Mouse (Mus musculus) midbrain, embryonic 16.5 days (tissue): ENCODE measurements around the gene Gm26992. TPM values are rescaled to one million over a fixed set of nuclear protein-coding genes. Genes with fewer than 3 reads are reported as not detected.

Experiments used
- ATAC-seq: fragments of 200-750 bp; cut with Nextera tagmentation; 2 replicates; pipeline ENCODE4 v1.8.0; 2017; ENCODE audit warnings: moderate TSS enrichment
- H3K27ac ChIP-seq: fragments of 300-500 bp; sonication (generic); 2 replicates; pipeline ENCODE4 v1.5.1; 2014; ENCODE audit warnings: mild to moderate bottlenecking, low read length, mixed read lengths
- H3K27me3 ChIP-seq: fragments of 300-500 bp; sonication (generic); 2 replicates; pipeline ENCODE4 v1.6.1; 2014; ENCODE audit warnings: low read depth, low read length, mixed read lengths; ENCODE audit not compliant: control insufficient read depth, insufficient read depth
- H3K36me3 ChIP-seq: fragments of 300-500 bp; sonication (generic); 2 replicates; pipeline ENCODE4 v1.6.1; 2014; ENCODE audit warnings: mild to moderate bottlenecking, low read length, moderate library complexity, mixed read lengths; ENCODE audit not compliant: control insufficient read depth, insufficient read depth
- H3K4me1 ChIP-seq: fragments of 300-500 bp; sonication (generic); 2 replicates; pipeline ENCODE4 v1.6.1; 2014; ENCODE audit warnings: mild to moderate bottlenecking, low read length, mixed read lengths; ENCODE audit not compliant: control insufficient read depth, insufficient read depth
- H3K4me2 ChIP-seq: fragments of 300-500 bp; sonication (generic); 2 replicates; pipeline ENCODE4 v1.6.1; 2014; ENCODE audit warnings: mild to moderate bottlenecking, low read length, mixed read lengths
- H3K4me3 ChIP-seq: fragments of 300-500 bp; sonication (generic); 2 replicates; pipeline ENCODE4 v1.5.1; 2014; ENCODE audit warnings: low read depth, mild to moderate bottlenecking, low read length, moderate library complexity, mixed read lengths
- H3K9ac ChIP-seq: fragments of 300-500 bp; sonication (generic); 2 replicates; pipeline ENCODE4 v1.6.1; 2014; ENCODE audit warnings: low read depth, low read length, mixed read lengths
- H3K9me3 ChIP-seq: fragments of 300-500 bp; sonication (generic); replicated peaks from 2 replicates; pipeline ENCODE4 v1.6.1; 2014; ENCODE audit warnings: mild to moderate bottlenecking, low read length, mixed read lengths; ENCODE audit not compliant: control insufficient read depth, poor library complexity, severe bottlenecking
- WGBS: fragments of 180-500 bp; shearing (Covaris S2); extraction: QIAGEN DNeasy Blood & Tissue Kit; methylation state at CpG from one replicate; pipeline ENCODE4 v1.1.7; 2014; 5-methylcytosine and 5-hydroxymethylcytosine counted together
- polyA plus RNA-seq: library from polyadenylated mRNA; unstranded; fragments of >200 nt; fragmentation: Nextera tagmentation; extraction: Ambion mirVana; gene quantifications from 2 replicates; pipeline ENCODE4 v1.2.1, GENCODE M21; 2015

The Gm26992 gene
- polyA plus RNA-seq, 1 experiment from 2014 or later: not detected

GRCm38 (mm10) chrX:103493351-103494173, 71.8 kb downstream of the Gm26992 start:
- 0% methylated on average over 31 of the region's 55 CpGs for WGBS
- no peaks in the 10 kb centered on the region for H3K27me3 ChIP-seq
- peak; percentile 98 for ATAC-seq
- peak overlapping the region; percentile 96 for H3K27ac ChIP-seq
- no peaks in the 10 kb centered on the region for H3K9me3 ChIP-seq
- H3K9ac ChIP-seq: peak overlapping the region; percentile 82
- H3K36me3 ChIP-seq: no peaks in the 10 kb centered on the region
- H3K4me3 ChIP-seq: peak overlapping the region; percentile 58
- H3K4me2 ChIP-seq: peak overlapping the region; percentile 62
- peaks cover 17% of the 10 kb centered on the region for H3K4me1 ChIP-seq

GRCm38 (mm10) chrX:103499374-103499773, 77.6 kb downstream of the Gm26992 start:
- H3K4me2 ChIP-seq: no peak overlapping the region
- ATAC-seq: no peak
- H3K4me3 ChIP-seq: no peak overlapping the region
- no peaks in the 10 kb centered on the region for H3K9me3 ChIP-seq
- H3K27me3 ChIP-seq: no peaks in the 10 kb centered on the region
- no peak overlapping the region for H3K27ac ChIP-seq
- H3K9ac ChIP-seq: no peak overlapping the region
- peaks cover 9% of the 10 kb centered on the region; the same call in 1 of the 2 replicates for H3K4me1 ChIP-seq
- H3K36me3 ChIP-seq: 0 out of 2 replicates have a peak, but pooled peaks cover 4% of the 10 kb centered on the region
- 92% methylated on average over 3 of the region's 3 CpGs for WGBS

DNA sequence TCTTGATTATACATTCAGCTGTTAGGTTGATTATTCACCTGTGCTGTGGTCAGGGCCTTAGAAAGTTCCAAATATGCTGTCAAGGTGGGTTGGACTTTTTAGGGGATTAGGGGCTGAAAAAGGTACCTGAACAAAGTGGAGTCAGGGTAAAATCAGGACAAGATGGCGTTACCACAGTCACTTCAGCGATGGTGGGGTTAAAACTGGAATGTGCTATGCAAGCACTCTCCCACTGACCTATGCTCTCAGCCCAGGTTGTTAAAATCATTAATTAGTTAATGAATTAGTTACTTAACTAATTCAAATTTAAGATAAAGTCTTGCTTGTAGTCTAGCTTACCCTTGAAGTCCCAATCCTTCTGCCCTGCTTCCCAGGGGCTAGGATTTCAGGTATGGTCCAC, 78.3 kb downstream of the Gm26992 start:
- peaks cover 4% of the 10 kb centered on the region; the same call in 1 of the 2 replicates for H3K36me3 ChIP-seq
- H3K9me3 ChIP-seq: no peaks in the 10 kb centered on the region
- H3K9ac ChIP-seq: no peak overlapping the region
- WGBS: 94% methylated on average over 2 of the region's 2 CpGs
- no peak overlapping the region for H3K4me3 ChIP-seq
- ATAC-seq: no peak
- H3K27ac ChIP-seq: no peak overlapping the region
- H3K4me1 ChIP-seq: peaks cover 3% of the 10 kb centered on the region; the same call in 1 of the 2 replicates
- no peaks in the 10 kb centered on the region for H3K27me3 ChIP-seq
- H3K4me2 ChIP-seq: no peak overlapping the region

GRCm38 (mm10) chrX:103508218-103508617, 86.4 kb downstream of the Gm26992 start:
- Histone ChIP-seq H3K4me3 (no peak overlapping the region), H3K4me1 (no peaks in the 10 kb centered on the region), H3K4me2 (no peak overlapping the region), H3K9ac (no peak overlapping the region), H3K9me3 (no peaks in the 10 kb centered on the region), H3K27ac (no peak overlapping the region), H3K36me3 (peaks cover 6% of the 10 kb centered on the region), H3K27me3 (no peaks in the 10 kb centered on the region)
- ATAC-seq: no peak
- WGBS: 99% methylated on average over 4 of the region's 4 CpGs

- 92% methylated on average over 8 of the region's 8 CpGs for WGBS
- Histone ChIP-seq H3K9ac (no peak overlapping the region), H3K4me2 (no peak overlapping the region), H3K4me3 (no peak overlapping the region), H3K36me3 (peaks cover 6% of the 10 kb centered on the region), H3K27me3 (no peaks in the 10 kb centered on the region), H3K27ac (no peak overlapping the region), H3K4me1 (no peaks in the 10 kb centered on the region), H3K9me3 (no peaks in the 10 kb centered on the region)
- ATAC-seq: no peak
These were observed 87.6 kb downstream of the Gm26992 start for GRCm38 (mm10) chrX:103509168-103510019.

- H3K9ac ChIP-seq: no peak overlapping the region
- no peak overlapping the region for H3K4me2 ChIP-seq
- no peak overlapping the region for H3K4me3 ChIP-seq
- no peaks in the 10 kb centered on the region for H3K27me3 ChIP-seq
- no peak overlapping the region for H3K27ac ChIP-seq
- no peak for ATAC-seq
- WGBS: 73% methylated on average over 4 of the region's 4 CpGs
- no peaks in the 10 kb centered on the region for H3K9me3 ChIP-seq
- no peaks in the 10 kb centered on the region for H3K36me3 ChIP-seq
- no peaks in the 10 kb centered on the region for H3K4me1 ChIP-seq
These were observed 93.0 kb downstream of the Gm26992 start for GRCm38 (mm10) chrX:103514782-103515181.

DNA sequence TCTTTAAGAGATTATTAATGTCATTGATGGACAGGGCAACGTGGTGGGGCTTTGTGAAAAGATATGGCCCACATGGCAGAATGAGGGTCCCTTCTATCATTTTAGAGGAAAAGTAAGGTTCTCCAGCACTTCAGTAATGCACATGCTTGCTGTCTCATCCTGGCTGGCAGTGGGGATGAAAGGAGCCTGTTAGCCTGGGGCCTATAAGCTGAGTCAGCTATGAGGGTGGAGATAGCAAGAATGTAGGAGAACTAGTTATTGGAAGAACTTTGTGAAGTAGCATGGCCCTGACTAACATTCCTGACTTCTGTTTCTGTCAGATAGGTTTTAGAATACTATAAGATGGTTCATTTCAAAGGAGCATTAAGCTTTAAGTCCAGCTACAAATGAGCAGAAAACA, 93.5 kb downstream of the Gm26992 start:
- no peaks in the 10 kb centered on the region for H3K27me3 ChIP-seq

DNA sequence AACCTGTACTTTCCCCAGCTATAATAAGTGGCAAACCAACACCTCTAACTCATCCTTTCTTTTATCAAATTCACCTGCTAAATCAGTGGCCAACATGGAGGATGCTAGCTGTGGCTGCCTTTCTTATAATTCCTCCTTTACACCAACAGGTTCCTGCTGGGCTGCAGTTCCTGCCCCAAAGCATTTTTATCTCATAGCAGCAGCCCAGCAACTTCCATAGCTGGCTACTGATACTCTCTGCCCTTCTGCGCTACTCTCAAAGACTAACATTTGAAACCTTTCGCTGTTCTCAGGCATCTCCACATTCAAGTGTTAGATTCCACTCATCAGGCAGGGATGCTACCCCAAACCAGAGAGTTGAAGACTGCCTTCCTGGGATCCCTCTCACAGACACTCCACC, 97.0 kb downstream of the Gm26992 start:
- Histone ChIP-seq H3K9ac (no peak overlapping the region), H3K4me3 (no peak overlapping the region), H3K4me2 (no peak overlapping the region), H3K36me3 (no peaks in the 10 kb centered on the region), H3K27me3 (no peaks in the 10 kb centered on the region), H3K9me3 (no peaks in the 10 kb centered on the region), H3K27ac (no peak overlapping the region), H3K4me1 (no peaks in the 10 kb centered on the region)
- ATAC-seq: no peak
- WGBS: 95% methylated on average over 2 of the region's 2 CpGs

More for the DNA sequence above, 93.5 kb downstream of the Gm26992 start:
- no peak for ATAC-seq
- Histone ChIP-seq H3K9ac (no peak overlapping the region), H3K36me3 (no peaks in the 10 kb centered on the region), H3K4me1 (no peaks in the 10 kb centered on the region), H3K27ac (no peak overlapping the region), H3K4me2 (no peak overlapping the region), H3K9me3 (no peaks in the 10 kb centered on the region), H3K4me3 (no peak overlapping the region)
- 88% methylated on average over 1 of the region's 1 CpGs for WGBS

DNA sequence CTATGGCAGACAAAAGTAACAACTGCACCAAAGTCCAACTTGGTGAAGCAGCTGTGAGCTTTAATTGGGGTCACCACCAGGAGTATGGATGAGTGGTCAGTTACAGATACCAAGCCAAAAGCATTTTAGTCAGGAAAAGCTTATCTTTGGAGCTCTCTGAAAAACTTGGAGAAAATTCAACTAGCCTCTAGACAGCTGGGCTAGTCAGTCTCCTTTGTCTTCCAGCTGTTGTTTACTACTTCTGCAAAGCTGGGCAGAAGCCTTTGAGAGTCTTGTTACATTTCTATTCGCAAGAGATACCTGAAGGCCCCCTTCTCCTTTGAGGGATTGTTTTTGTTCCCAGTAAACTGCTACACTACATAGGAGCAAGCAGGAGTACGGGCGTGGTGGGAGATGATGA, 97.7 kb downstream of the Gm26992 start:
- no peak overlapping the region for H3K4me3 ChIP-seq
- H3K27ac ChIP-seq: no peak overlapping the region
- H3K27me3 ChIP-seq: no peaks in the 10 kb centered on the region
- ATAC-seq: no peak
- no peaks in the 10 kb centered on the region for H3K9me3 ChIP-seq
- H3K4me1 ChIP-seq: no peaks in the 10 kb centered on the region
- no peak overlapping the region for H3K4me2 ChIP-seq
- no peaks in the 10 kb centered on the region for H3K36me3 ChIP-seq
- 85% methylated on average over 3 of the region's 3 CpGs for WGBS
- H3K9ac ChIP-seq: no peak overlapping the region
